Mouse (Mus musculus): Measurements from ENCODE around the gene Camta2.

DNA sequence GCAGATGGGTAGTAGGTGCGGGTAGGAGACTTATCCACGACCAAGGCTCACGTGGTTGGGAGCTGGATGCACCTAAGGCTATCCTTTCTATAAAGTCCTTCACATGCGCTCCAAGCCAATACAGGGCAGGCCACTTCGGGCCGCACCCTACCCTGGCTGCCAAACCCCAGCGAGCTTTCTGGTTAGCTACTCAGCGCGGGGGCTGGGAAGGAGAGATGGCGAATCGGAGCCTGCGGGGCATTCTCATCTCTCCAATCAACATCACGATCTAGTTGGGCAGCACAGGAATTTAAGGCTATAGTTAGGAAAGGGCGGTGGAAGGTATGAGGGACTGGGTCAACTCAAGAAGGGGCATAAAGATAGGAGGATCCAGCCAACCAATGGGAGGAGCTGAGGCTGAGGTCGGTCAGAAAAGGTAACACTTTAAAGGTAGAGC, 19.6 kb downstream of the Camta2 start:
- TF ChIP-seq POLR2A (IDR thresholded peaks at IDR 0.05; ENCODE audit: borderline replicate concordance, extremely low read depth, insufficient read depth, insufficient read length, poor library complexity, severe bottlenecking) (no peak), CTCF (IDR thresholded peaks at IDR 0.05; ENCODE audit: borderline replicate concordance, extremely low read depth, insufficient read depth, insufficient read length) (no peak)
